Mouse (Mus musculus): ENCODE data around the gene Anxa8.

Anxa8 gene

DNA sequence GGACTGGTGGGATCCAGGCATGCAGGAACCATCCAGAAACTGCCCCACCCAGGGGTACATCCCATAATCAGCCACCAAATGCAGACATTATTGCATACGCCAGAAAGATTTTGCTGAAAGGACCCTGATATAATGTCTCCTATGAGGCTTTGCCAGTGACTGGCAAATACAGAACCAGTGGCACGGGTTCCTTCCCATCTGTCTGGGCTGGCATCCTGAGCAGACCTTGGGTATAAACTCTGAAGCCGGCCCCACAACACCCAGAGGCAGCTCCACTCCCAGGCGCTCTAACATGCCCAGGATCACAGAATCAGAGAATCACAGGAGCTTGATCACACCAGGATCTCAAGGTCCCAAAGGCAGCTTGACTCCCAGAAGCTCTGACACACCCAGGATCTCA lies 28.5 kb downstream of the Anxa8 start:
- in situ Hi-C loops (cut with MboI; ENCODE audit: unreplicated experiment in 2 of 2), result no loop called here

DNA sequence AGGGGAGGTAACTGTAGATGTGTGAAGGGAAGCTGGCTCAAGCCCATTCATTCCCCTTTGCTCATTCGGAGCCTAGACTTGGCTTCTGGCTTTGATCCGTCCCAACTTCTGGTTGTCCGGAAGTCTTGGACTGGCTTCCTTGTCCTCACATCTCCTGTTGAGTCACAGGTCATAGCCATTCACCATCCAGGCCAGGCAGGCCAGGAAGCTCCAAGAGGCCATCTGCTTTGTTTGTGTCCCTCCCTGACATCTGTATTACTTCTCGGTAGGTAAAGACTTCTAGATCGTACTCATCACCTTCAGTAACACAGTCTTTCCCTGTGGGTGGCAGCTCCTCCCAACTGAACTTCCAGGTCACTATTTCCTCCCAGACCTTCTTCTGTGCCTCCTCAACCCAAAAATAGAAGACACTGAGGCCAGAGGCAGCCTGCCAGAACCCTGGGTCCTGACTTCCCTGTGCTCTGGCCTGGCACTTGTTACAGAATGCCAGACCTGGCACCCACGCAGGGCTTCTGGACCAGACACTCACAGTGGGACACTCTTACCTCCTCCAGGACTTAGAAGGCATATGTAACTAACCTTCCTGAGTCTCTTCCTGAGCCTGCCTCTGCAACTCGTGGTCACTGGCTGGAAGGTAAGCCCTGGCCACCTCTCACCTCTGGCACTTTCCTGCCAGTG lies 33.4 kb downstream of the Anxa8 start:
- in situ Hi-C loops (cut with MboI; ENCODE audit: unreplicated experiment in 2 of 2), result no loop called here

DNA sequence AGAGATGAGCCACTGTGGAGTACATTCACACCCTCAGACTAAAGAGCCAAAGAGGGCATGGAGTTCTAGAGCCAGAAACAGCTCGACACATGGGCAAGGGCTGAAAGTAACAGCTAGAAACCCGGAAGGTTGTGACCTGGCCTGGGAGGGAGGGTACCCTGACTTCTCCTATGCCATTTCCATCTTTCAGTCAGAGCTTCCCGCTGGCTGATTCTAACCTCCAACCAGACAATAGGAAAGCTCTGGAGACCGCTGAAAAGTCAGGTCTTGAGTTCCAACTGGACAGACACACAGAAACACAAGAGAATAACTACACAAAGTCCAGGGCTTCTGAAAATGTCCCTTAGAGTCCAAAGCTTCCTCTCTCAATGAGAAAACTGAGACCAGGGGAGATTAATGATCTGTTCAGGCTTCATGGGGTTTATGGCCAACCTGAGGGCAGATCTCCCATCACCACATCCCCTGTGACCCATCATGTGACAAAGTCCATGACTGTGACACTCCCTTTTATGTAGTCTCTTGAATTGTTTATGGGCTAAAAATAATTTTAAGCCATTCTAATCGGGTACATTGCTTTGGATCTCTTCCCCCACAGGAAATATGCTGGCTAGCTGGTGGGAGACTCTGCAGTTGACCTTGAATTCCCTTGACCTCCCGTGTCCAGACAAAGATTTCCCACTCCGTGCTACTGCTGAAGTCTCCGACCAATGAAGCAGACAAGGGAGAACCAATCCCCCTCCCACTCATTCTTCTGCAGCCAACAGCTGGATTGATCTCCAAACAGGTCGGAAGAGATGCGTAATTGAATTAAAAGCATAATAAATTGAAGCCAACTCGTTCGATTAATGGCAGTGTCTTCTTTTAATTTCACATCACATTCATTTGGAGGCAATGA lies 34.5 kb downstream of the Anxa8 start:
- in situ Hi-C loops (cut with MboI; ENCODE audit: unreplicated experiment in 2 of 2), result no loop called here

DNA sequence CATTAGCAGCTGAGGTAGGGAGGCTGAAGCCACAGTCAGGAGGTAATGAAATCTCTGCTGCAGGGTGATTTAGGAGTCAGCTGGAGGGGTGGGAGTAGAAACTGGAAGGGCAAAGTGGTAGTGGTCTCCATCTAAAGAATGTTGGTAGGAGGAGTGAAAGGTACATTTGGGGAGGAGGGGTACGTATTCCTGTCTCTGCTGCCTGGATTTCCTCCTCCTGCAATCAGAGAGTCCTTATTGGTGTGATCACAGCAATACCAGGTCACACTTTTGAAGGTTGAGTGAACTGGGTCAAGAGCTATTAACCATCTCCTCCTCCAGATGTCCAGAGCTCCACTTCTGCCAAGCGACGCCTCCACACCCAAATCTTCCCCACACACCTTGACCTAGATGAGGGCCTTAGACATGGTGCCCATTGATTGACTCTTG lies 35.2 kb downstream of the Anxa8 start:
- in situ Hi-C loops (cut with MboI; ENCODE audit: unreplicated experiment in 2 of 2), result no loop called here

DNA sequence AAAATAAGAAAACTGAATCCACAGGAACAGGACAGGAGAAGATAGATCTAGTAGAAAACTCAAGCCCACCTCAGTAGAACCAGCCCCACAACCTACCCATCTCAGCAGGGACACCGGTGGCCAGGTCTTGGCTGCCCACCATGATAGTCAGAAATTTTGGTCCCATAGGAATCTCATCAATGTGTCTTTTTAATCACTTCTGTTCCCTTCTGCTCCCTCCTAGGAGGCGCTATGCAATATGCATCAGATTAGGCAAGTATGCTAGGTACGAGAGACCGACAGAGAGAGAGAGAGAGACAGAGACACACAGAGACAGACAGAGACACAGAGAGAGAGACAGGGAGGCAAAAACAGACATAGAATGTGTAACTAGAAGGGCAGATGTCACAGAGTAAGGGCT lies 35.9 kb downstream of the Anxa8 start:
- in situ Hi-C loops (cut with MboI; ENCODE audit: unreplicated experiment in 2 of 2), result no loop called here

DNA sequence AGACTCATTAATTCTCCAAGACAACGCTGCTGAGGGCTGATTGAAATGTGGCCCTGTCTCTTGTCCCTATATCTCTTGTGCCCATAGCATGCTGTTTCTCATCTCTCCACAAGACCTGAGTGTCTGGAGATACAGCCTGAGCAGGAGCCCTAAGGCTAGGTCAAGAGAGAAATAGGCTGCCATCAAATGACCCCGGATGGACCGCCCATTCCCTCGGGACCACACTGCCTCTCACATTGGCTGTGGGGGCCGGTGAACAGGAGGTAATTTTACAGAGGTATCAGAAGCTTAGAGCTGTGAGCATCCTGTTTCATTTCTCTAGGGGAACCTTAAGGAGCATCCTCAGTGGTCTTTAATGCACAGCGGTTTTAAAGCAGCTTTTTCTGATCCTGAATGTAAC lies 45.4 kb downstream of the Anxa8 start:
- in situ Hi-C loops (cut with MboI; ENCODE audit: unreplicated experiment in 2 of 2), result no loop called here

DNA sequence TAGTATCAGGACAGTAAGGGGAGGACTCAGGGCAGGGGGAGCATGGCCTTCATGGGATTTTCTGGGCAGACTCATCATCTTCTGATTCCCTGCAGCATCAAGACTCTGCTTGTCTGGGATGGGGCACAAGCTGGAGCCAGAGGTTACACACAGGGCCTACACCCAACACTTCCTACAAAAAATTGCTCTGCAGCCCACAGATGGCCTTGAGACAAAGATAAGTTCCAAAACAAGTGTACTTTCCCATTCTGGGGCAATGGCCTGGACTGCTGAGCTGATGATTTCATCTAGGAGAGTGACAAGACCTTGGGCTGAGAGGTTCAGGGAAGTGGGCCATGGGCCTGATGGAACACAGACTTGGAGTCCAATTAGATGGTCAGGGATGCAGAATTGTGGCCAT lies 49.6 kb downstream of the Anxa8 start:
- in situ Hi-C loops (cut with MboI; ENCODE audit: unreplicated experiment in 2 of 2), result no loop called here

DNA sequence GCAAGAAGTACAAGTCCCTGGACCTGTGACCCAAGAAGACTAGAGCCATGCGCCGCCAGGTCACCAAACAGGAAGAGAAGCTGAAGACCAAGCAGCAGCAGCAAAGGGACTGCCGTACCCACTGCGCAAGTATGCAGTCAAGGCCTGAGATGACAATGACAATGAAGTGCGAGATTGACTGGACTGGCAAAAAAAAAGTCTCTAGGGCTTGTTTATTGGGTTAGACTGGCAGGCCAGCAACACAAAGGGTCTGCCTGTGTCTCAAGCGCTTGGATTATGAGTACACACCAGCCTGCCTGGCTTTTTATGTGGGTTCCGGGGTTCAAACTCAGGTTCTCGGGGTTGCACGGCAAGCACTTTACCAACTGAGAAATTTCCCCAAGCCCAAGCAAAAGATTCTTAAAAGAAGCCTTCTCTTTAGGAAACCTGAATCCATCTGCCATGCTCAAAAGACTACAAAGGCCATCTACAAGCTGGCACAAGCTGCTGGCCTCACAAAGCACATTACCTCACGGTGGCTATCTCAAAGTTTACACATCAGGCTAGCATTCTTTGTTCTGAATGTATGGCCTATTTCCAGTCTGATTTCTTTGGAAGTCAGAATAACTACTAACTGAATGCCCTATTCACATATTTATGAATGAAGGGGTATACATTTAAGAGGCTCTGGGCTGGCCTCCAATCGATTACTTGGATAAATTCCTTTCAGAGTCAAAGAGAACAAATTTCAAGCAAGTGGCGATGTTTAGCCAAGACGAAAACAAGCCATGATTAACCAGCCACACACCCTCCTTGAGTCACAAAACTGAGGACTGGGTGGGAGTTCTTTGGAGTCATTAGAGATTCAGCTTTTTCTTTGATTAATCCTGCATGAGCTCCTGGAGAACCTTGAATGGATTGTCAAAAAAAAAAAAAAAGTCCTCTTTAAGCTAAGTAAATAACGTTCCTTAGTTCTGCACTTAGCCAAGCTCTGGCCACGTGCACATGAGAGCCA lies 54.2 kb downstream of the Anxa8 start:
- in situ Hi-C loops (cut with MboI; ENCODE audit: unreplicated experiment in 2 of 2), result no loop called here

DNA sequence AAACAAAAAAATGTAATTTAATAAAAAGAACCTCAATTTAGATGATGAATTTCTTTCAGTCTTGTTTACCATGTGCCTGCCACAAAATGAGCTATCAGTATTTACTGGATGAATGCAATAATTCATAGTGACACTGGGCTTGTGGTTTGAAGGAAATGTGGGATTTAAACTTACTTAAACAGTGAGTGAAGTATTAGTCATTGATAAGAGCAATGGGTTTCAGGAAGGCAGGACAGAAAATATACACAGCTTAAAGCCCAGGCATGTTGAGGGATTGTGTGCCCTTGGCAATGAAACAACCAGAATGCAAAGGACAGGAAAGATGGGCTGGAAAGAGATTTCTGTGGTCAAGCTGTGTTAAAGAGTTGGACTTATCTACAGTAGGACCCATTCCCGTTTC lies 56.5 kb downstream of the Anxa8 start:
- in situ Hi-C loops (cut with MboI; ENCODE audit: unreplicated experiment in 2 of 2), result no loop called here

DNA sequence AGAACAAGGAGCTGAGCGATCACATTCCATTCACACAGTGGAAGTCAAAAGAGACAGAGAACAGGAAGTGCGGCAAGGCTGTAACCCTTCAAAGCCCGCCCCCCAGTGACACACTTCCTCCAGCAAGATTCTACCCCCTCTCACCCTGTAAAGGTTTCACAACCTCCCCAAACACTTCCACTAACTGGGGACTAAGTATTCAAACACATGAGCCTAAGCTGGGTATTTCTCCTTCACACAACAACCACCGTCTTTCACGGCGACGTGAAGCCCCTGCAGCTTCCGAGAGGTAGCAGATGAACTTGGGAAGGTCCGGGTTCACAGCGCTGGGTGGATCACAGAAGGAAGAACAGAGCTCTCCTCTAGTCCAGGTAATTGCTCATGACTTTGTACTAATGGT lies 57.1 kb downstream of the Anxa8 start:
- in situ Hi-C loops (cut with MboI; ENCODE audit: unreplicated experiment in 2 of 2), result no loop called here
